Mouse (Mus musculus) testis, adult 2 months (tissue): ENCODE measurements around the gene Supt4a. TPM values are rescaled to one million over a fixed set of nuclear protein-coding genes. Genes with fewer than 3 reads are reported as not detected.

ENCODE experiments used
- H3K27ac ChIP-seq: fragments of 200-500 bp; 2 replicates; pipeline ENCODE4 v1.5.1; 2012; ENCODE audit warnings: low read depth, low read length; ENCODE audit not compliant: control insufficient read depth, insufficient read depth
- H3K27me3 ChIP-seq: fragments of 200-500 bp; 2 replicates; pipeline ENCODE4 v1.6.1; 2012; ENCODE audit warnings: mild to moderate bottlenecking, low read length, moderate library complexity; ENCODE audit not compliant: control insufficient read depth, insufficient read depth
- H3K36me3 ChIP-seq: fragments of 200-500 bp; 2 replicates; pipeline ENCODE4 v1.6.1; 2012; ENCODE audit warnings: mild to moderate bottlenecking, low read length; ENCODE audit not compliant: control insufficient read depth, insufficient read depth
- H3K4me1 ChIP-seq: fragments of 200-500 bp; 2 replicates; pipeline ENCODE4 v1.6.1; 2012; ENCODE audit warnings: low read length; ENCODE audit not compliant: control insufficient read depth, insufficient read depth
- H3K4me3 ChIP-seq: fragments of 200-500 bp; 2 replicates; pipeline ENCODE4 v1.5.1; 2012; ENCODE audit warnings: low read depth, mild to moderate bottlenecking, low read length, moderate library complexity, mixed read lengths; ENCODE audit not compliant: control insufficient read depth
- CTCF ChIP-seq: fragments of 200-500 bp; IDR thresholded peaks from 2 replicates; pipeline ENCODE4 v1.5.1; 2012; ENCODE audit warnings: low read depth, mild to moderate bottlenecking, inconsistent platforms, low read length, moderate library complexity; ENCODE audit not compliant: control insufficient read depth, insufficient read depth, insufficient replicate concordance
- POLR2A ChIP-seq: fragments of 200-500 bp; IDR thresholded peaks from 2 replicates; pipeline ENCODE4 v1.6.1; 2012; ENCODE audit warnings: low read depth, mild to moderate bottlenecking, inconsistent platforms, low read length, moderate library complexity; ENCODE audit not compliant: control insufficient read depth
- polyA plus RNA-seq: library from polyadenylated mRNA; depleted of rRNA; stranded (reverse); fragments of >200 nt; gene quantifications from 2 replicates; pipeline ENCODE4 v1.2.3, GENCODE M21; 2012

The Supt4a gene
- polyA plus RNA-seq, 1 experiment, result 54.9 TPM

- H3K36me3 ChIP-seq, result no peaks in the 10 kb centered on the region
- no peak overlapping the region for H3K27ac ChIP-seq
- H3K27me3 ChIP-seq, result no peaks in the 10 kb centered on the region
- TF ChIP-seq CTCF (no peak), POLR2A (no peak)
- H3K4me3 ChIP-seq, result no peak overlapping the region
- no peaks in the 10 kb centered on the region for H3K4me1 ChIP-seq
Observed at GRCm38 (mm10) chr11:87701877-87702620, 35.3 kb upstream of the Supt4a start.

DNA sequence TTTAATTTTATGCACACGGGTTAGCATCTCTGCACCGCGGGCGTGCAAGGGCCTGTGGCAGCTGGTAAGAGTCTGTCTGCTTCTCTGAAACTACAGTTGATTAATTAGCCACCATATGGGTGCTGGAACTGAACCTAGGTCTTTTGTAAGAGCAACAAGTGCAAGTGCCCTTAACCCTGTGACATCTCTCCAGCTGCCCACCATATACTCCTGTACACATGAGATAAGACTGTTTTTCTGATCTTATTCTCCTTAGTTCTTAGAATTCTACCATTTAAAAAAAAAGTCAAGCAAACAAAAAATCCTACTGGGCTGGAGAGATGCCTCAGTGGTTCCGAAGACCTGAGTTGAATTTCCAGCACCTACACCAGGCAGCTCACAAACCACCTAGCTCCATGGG is 33.7 kb upstream of the Supt4a start:
- Histone ChIP-seq H3K27me3 (no peaks in the 10 kb centered on the region), H3K4me3 (no peak overlapping the region), H3K27ac (no peak overlapping the region), H3K4me1 (no peaks in the 10 kb centered on the region), H3K36me3 (no peaks in the 10 kb centered on the region)
- TF ChIP-seq POLR2A (no peak), CTCF (no peak)

GRCm38 (mm10) chr11:87704289-87704688 is 33.1 kb upstream of the Supt4a start:
- Histone ChIP-seq H3K27me3 (no peaks in the 10 kb centered on the region), H3K4me1 (no peaks in the 10 kb centered on the region), H3K4me3 (no peak overlapping the region), H3K36me3 (no peaks in the 10 kb centered on the region), H3K27ac (no peak overlapping the region)
- TF ChIP-seq CTCF, result no peak
- no peak for TF ChIP-seq POLR2A

DNA sequence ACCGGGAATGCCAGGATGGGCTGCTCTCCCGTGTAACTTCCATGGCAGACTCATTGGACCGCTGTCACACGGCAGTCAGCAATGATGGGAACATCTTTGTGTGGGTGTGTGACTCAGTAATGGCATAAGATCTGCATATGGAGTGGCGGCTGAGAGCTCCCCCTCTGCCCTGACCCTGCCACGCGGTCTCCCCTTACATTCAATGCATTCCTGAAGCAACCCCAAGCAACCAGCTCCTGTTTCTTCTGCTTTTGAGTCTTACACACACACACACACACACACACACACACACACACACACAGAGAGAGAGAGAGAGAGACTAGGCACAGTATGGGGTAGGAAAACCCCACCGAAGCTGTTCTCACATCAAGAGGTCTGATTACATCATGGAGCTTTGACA is 29.8 kb upstream of the Supt4a start:
- Histone ChIP-seq H3K27ac (no peak overlapping the region), H3K4me3 (no peak overlapping the region), H3K36me3 (no peaks in the 10 kb centered on the region), H3K27me3 (no peaks in the 10 kb centered on the region), H3K4me1 (peaks cover 7% of the 10 kb centered on the region)
- no peak for TF ChIP-seq POLR2A
- TF ChIP-seq CTCF, result no peak

- H3K4me3 ChIP-seq, result no peak overlapping the region
- H3K27ac ChIP-seq, result no peak overlapping the region
- no peaks in the 10 kb centered on the region for H3K27me3 ChIP-seq
- H3K36me3 ChIP-seq, result no peaks in the 10 kb centered on the region
- TF ChIP-seq POLR2A, result no peak
- TF ChIP-seq CTCF, result no peak
- peaks cover 7% of the 10 kb centered on the region for H3K4me1 ChIP-seq
Observed at GRCm38 (mm10) chr11:87708979-87709378, 28.4 kb upstream of the Supt4a start.

- Histone ChIP-seq H3K36me3 (no peaks in the 10 kb centered on the region), H3K27ac (no peak overlapping the region), H3K27me3 (no peaks in the 10 kb centered on the region), H3K4me3 (no peak overlapping the region), H3K4me1 (peaks cover 7% of the 10 kb centered on the region)
- TF ChIP-seq POLR2A (no peak), CTCF (no peak)
Observed at GRCm38 (mm10) chr11:87709513-87710261, 27.7 kb upstream of the Supt4a start.

DNA sequence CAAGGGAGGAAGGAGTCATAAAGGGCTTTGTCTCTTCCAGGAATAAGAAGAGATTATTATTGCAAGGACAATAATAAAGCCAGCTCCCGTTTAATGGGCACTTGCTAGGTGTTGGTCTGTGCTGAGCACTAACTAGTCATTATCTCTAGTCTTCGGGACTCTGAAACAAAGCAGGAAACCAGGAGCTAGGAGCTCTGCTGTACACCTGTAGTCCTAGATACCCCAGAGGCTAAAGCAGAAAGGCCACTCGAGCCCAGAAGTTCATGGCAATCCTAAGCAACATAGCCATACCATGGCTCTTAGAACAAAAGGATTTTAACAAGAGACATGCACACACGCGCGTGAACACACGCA is 27.1 kb upstream of the Supt4a start:
- no peaks in the 10 kb centered on the region for H3K27me3 ChIP-seq
- TF ChIP-seq POLR2A (no peak), CTCF (no peak)
- no peak overlapping the region for H3K27ac ChIP-seq
- H3K4me1 ChIP-seq, result peaks cover 7% of the 10 kb centered on the region
- no peaks in the 10 kb centered on the region for H3K36me3 ChIP-seq
- no peak overlapping the region for H3K4me3 ChIP-seq
